Mouse (Mus musculus) heart, embryonic 15.5 days (tissue): ENCODE results near the gene Pikfyve. TPM values are rescaled to one million over a fixed set of nuclear protein-coding genes. Genes with fewer than 3 reads are reported as not detected.

Experiments used
- ATAC-seq: fragments of 200-750 bp; cut with Nextera tagmentation; replicated peaks from 2 replicates; pipeline ENCODE4 v1.8.0; 2017; ENCODE audit warnings: low read depth, moderate TSS enrichment; ENCODE audit not compliant: insufficient number of reproducible peaks, insufficient read depth, low FRiP score
- H3K27ac ChIP-seq: fragments of 300-500 bp; sonication (generic); 2 replicates; pipeline ENCODE4 v1.5.1; 2015; ENCODE audit warnings: mild to moderate bottlenecking, inconsistent platforms
- H3K27me3 ChIP-seq: fragments of 300-500 bp; sonication (generic); 2 replicates; pipeline ENCODE4 v1.6.1; 2015; ENCODE audit warnings: inconsistent platforms
- H3K36me3 ChIP-seq: fragments of 300-500 bp; sonication (generic); 2 replicates; pipeline ENCODE4 v1.6.1; 2015; ENCODE audit warnings: mild to moderate bottlenecking, inconsistent platforms
- H3K4me1 ChIP-seq: fragments of 300-500 bp; sonication (generic); replicated peaks from 2 replicates; pipeline ENCODE4 v1.6.1; 2015; ENCODE audit warnings: inconsistent platforms
- H3K4me2 ChIP-seq: fragments of 300-500 bp; sonication (generic); 2 replicates; pipeline ENCODE4 v1.6.1; 2015; ENCODE audit warnings: inconsistent platforms, mild to moderate bottlenecking, moderate library complexity
- H3K4me3 ChIP-seq: fragments of 300-500 bp; sonication (generic); 2 replicates; pipeline ENCODE4 v1.5.1; 2015; ENCODE audit warnings: mild to moderate bottlenecking, inconsistent platforms
- H3K9ac ChIP-seq: fragments of 300-500 bp; sonication (generic); 2 replicates; pipeline ENCODE4 v1.6.1; 2015; ENCODE audit warnings: mild to moderate bottlenecking, inconsistent platforms
- H3K9me3 ChIP-seq: fragments of 300-500 bp; sonication (generic); replicated peaks from 2 replicates; pipeline ENCODE4 v1.6.1; 2016; ENCODE audit warnings: inconsistent platforms
- WGBS: fragments of 180-500 bp; shearing (Covaris S2); methylation state at CpG from one replicate; pipeline ENCODE4 v1.1.7; 2015; ENCODE audit warnings: mixed read lengths; 5-methylcytosine and 5-hydroxymethylcytosine counted together
- polyA plus RNA-seq: library from polyadenylated mRNA; unstranded; fragments of >200 nt; fragmentation: Nextera tagmentation; extraction: Ambion mirVana; gene quantifications from 2 replicates; pipeline ENCODE4 v1.2.1, GENCODE M21; 2015

Pikfyve gene
- polyA plus RNA-seq, 1 experiment from 2014 or later, result 5.0 TPM

GRCm38 (mm10) chr1:65314054-65315021, 127.9 kb downstream of the Pikfyve start:
- H3K36me3 ChIP-seq, result no peaks in the 10 kb centered on the region
- peaks cover 8% of the 10 kb centered on the region for H3K4me1 ChIP-seq
- H3K27ac ChIP-seq, result no peak overlapping the region
- 63% methylated on average over 13 of the region's 13 CpGs for WGBS
- H3K9me3 ChIP-seq, result no peaks in the 10 kb centered on the region
- H3K9ac ChIP-seq, result no peak overlapping the region
- H3K4me2 ChIP-seq, result no peak overlapping the region
- no peak overlapping the region for H3K4me3 ChIP-seq
- no peak for ATAC-seq
- peaks cover 20% of the 10 kb centered on the region for H3K27me3 ChIP-seq

GRCm38 (mm10) chr1:65315022-65315407, 128.5 kb downstream of the Pikfyve start:
- no peak for ATAC-seq
- no peak overlapping the region for H3K4me2 ChIP-seq
- no peak overlapping the region for H3K4me3 ChIP-seq
- H3K27me3 ChIP-seq, result peaks cover 18% of the 10 kb centered on the region
- H3K4me1 ChIP-seq, result peaks cover 8% of the 10 kb centered on the region
- WGBS, result 77% methylated on average over 8 of the region's 8 CpGs
- no peaks in the 10 kb centered on the region for H3K36me3 ChIP-seq
- no peaks in the 10 kb centered on the region for H3K9me3 ChIP-seq
- H3K27ac ChIP-seq, result no peak overlapping the region
- H3K9ac ChIP-seq, result no peak overlapping the region

Other genes with a start within 250 kb of the Pikfyve start
- 5.8 and 7.7 TPM in 2 replicates for gene Plekhm3, start 229.9 kb upstream of the Pikfyve start, polyA plus RNA-seq
- 0.64 and 0.84 TPM in 2 replicates for gene Akr1cl, start 153.9 kb upstream of the Pikfyve start, polyA plus RNA-seq
- not detected in 2 replicates for gene Cryge, start 135.5 kb upstream of the Pikfyve start, polyA plus RNA-seq
- gene Crygd, start 123.2 kb upstream of the Pikfyve start, polyA plus RNA-seq, result not detected in 2 replicates
- gene Crygc, start 113.0 kb upstream of the Pikfyve start, polyA plus RNA-seq, result not detected in 2 replicates
- 0.63 TPM in 1 of 2 replicates, not detected in the other for gene Crygb, start 104.4 kb upstream of the Pikfyve start, polyA plus RNA-seq
- gene Cryga, start 83.3 kb upstream of the Pikfyve start, polyA plus RNA-seq, result not detected in 2 replicates
- gene Gm28845, start 67.1 kb upstream of the Pikfyve start, polyA plus RNA-seq, result not detected in 2 replicates
- 0.14 and 0.38 TPM in 2 replicates for gene D630023F18Rik, start 63.5 kb upstream of the Pikfyve start, polyA plus RNA-seq
- gene Idh1, start 183 bp upstream of the Pikfyve start, polyA plus RNA-seq, result 56.0 and 76.9 TPM in 2 replicates
- gene Pth2r, start 95.4 kb downstream of the Pikfyve start, polyA plus RNA-seq, result not detected in 2 replicates